Mouse (Mus musculus) stomach, embryonic 16.5 days (tissue): Measurements from ENCODE around the gene Tnfrsf9. TPM values are rescaled to one million over a fixed set of nuclear protein-coding genes. Genes with fewer than 3 reads are reported as not detected.

Source experiments
- ATAC-seq: fragments of 200-750 bp; cut with Nextera tagmentation; 2 replicates; pipeline ENCODE4 v1.8.0; 2017; ENCODE audit warnings: moderate number of reproducible peaks, moderate TSS enrichment; ENCODE audit not compliant: insufficient read depth, low FRiP score
- H3K27ac ChIP-seq: fragments of 300-500 bp; sonication (generic); 2 replicates; pipeline ENCODE4 v1.5.1; 2014; ENCODE audit warnings: low read length
- H3K27me3 ChIP-seq: fragments of 300-500 bp; sonication (generic); 2 replicates; pipeline ENCODE4 v1.6.1; 2014; ENCODE audit warnings: low read length, control low read depth, mixed read lengths; ENCODE audit not compliant: control insufficient read depth, insufficient read depth
- H3K36me3 ChIP-seq: fragments of 300-500 bp; sonication (generic); 2 replicates; pipeline ENCODE4 v1.6.1; 2014; ENCODE audit warnings: low read length; ENCODE audit not compliant: control insufficient read depth, insufficient read depth
- H3K4me1 ChIP-seq: fragments of 300-500 bp; sonication (generic); 2 replicates; pipeline ENCODE4 v1.6.1; 2014; ENCODE audit warnings: low read length, control low read depth, mixed read lengths; ENCODE audit not compliant: control insufficient read depth, insufficient read depth
- H3K4me2 ChIP-seq: fragments of 300-500 bp; sonication (generic); 2 replicates; pipeline ENCODE4 v1.6.1; 2014; ENCODE audit warnings: low read depth, low read length, mixed read lengths
- H3K4me3 ChIP-seq: fragments of 300-500 bp; sonication (generic); replicated peaks from 2 replicates; pipeline ENCODE4 v1.5.1; 2014; ENCODE audit warnings: mild to moderate bottlenecking, low read length
- H3K9ac ChIP-seq: fragments of 300-500 bp; sonication (generic); 2 replicates; pipeline ENCODE4 v1.6.1; 2014; ENCODE audit warnings: low read length
- H3K9me3 ChIP-seq: fragments of 300-500 bp; sonication (generic); replicated peaks from 2 replicates; pipeline ENCODE4 v1.6.1; 2016; ENCODE audit warnings: low read length, control low read depth; ENCODE audit not compliant: control insufficient read depth
- WGBS: fragments of 180-500 bp; shearing (Covaris S2); extraction: QIAGEN DNeasy Blood & Tissue Kit; methylation state at CpG from one replicate; pipeline ENCODE4 v1.1.7; 2014; 5-methylcytosine and 5-hydroxymethylcytosine counted together
- polyA plus RNA-seq: library from polyadenylated mRNA; unstranded; fragments of >200 nt; fragmentation: Nextera tagmentation; extraction: Ambion mirVana; gene quantifications from 2 replicates; pipeline ENCODE4 v1.2.1, GENCODE M21; 2015

Tnfrsf9 gene
- polyA plus RNA-seq, 1 experiment from 2014 or later: 0.84 TPM

- H3K27me3 ChIP-seq: no peaks in the 10 kb centered on the region
- H3K9ac ChIP-seq: no peak overlapping the region
- H3K36me3 ChIP-seq: no peaks in the 10 kb centered on the region
- no peak for ATAC-seq
- H3K9me3 ChIP-seq: no peaks in the 10 kb centered on the region
- 0 out of 2 replicates have a peak, but pooled peaks cover 7% of the 10 kb centered on the region for H3K4me1 ChIP-seq
- WGBS: 69% methylated on average over 2 of the region's 2 CpGs
- H3K27ac ChIP-seq: no peak overlapping the region
- H3K4me2 ChIP-seq: no peak overlapping the region
- H3K4me3 ChIP-seq: no peak overlapping the region
Observed at GRCm38 (mm10) chr4:150963711-150964110, 49.3 kb downstream of the Tnfrsf9 start.

GRCm38 (mm10) chr4:150964635-150965554 is 50.5 kb downstream of the Tnfrsf9 start:
- Histone ChIP-seq H3K36me3 (no peaks in the 10 kb centered on the region), H3K4me1 (0 out of 2 replicates have a peak, but pooled peaks cover 7% of the 10 kb centered on the region), H3K9me3 (no peaks in the 10 kb centered on the region), H3K27me3 (no peaks in the 10 kb centered on the region), H3K9ac (peak overlapping the region; percentile 23; the same call in 1 of the 2 replicates), H3K27ac (no peak overlapping the region), H3K4me2 (peak overlapping the region; percentile 54), H3K4me3 (peak overlapping the region; percentile 29)
- WGBS: 12% methylated on average over 25 of the region's 25 CpGs
- ATAC-seq: peak; percentile 32; the same call in 1 of the 2 replicates

- Histone ChIP-seq H3K27ac (no peak overlapping the region), H3K36me3 (no peaks in the 10 kb centered on the region), H3K9ac (no peak overlapping the region), H3K4me1 (0 out of 2 replicates have a peak, but pooled peaks cover 7% of the 10 kb centered on the region), H3K27me3 (no peaks in the 10 kb centered on the region), H3K9me3 (no peaks in the 10 kb centered on the region), H3K4me2 (no peak overlapping the region), H3K4me3 (no peak overlapping the region)
- 65% methylated on average over 11 of the region's 11 CpGs for WGBS
- no peak for ATAC-seq
Observed at GRCm38 (mm10) chr4:150965555-150965951, 51.2 kb downstream of the Tnfrsf9 start.

- no peak overlapping the region for H3K4me2 ChIP-seq
- ATAC-seq: no peak
- no peaks in the 10 kb centered on the region for H3K27me3 ChIP-seq
- no peaks in the 10 kb centered on the region for H3K9me3 ChIP-seq
- H3K4me3 ChIP-seq: no peak overlapping the region
- H3K27ac ChIP-seq: no peak overlapping the region
- H3K9ac ChIP-seq: no peak overlapping the region
- WGBS: 18% methylated on average over 7 of the region's 7 CpGs
- no peaks in the 10 kb centered on the region for H3K36me3 ChIP-seq
- H3K4me1 ChIP-seq: 0 out of 2 replicates have a peak, but pooled peaks cover 7% of the 10 kb centered on the region
Observed at GRCm38 (mm10) chr4:150966556-150966955, 52.2 kb downstream of the Tnfrsf9 start.

GRCm38 (mm10) chr4:150968956-150969355 is 54.6 kb downstream of the Tnfrsf9 start:
- 70% methylated on average over 8 of the region's 8 CpGs for WGBS
- no peak overlapping the region for H3K4me2 ChIP-seq
- no peaks in the 10 kb centered on the region for H3K9me3 ChIP-seq
- H3K36me3 ChIP-seq: no peaks in the 10 kb centered on the region
- H3K27me3 ChIP-seq: no peaks in the 10 kb centered on the region
- ATAC-seq: no peak; the same call in 1 of the 2 replicates
- no peak overlapping the region for H3K9ac ChIP-seq
- H3K4me3 ChIP-seq: no peak overlapping the region
- H3K4me1 ChIP-seq: 0 out of 2 replicates have a peak, but pooled peaks cover 7% of the 10 kb centered on the region
- H3K27ac ChIP-seq: no peak overlapping the region

- H3K4me2 ChIP-seq: no peak overlapping the region
- H3K9ac ChIP-seq: no peak overlapping the region
- no peaks in the 10 kb centered on the region for H3K9me3 ChIP-seq
- no peaks in the 10 kb centered on the region for H3K4me1 ChIP-seq
- 75% methylated on average over 8 of the region's 8 CpGs for WGBS
- no peak overlapping the region for H3K27ac ChIP-seq
- no peak overlapping the region for H3K4me3 ChIP-seq
- H3K27me3 ChIP-seq: no peaks in the 10 kb centered on the region
- no peak for ATAC-seq
- H3K36me3 ChIP-seq: no peaks in the 10 kb centered on the region
Observed at GRCm38 (mm10) chr4:150973264-150973663, 58.9 kb downstream of the Tnfrsf9 start.

- Histone ChIP-seq H3K36me3 (no peaks in the 10 kb centered on the region), H3K4me2 (no peak overlapping the region), H3K4me1 (no peaks in the 10 kb centered on the region), H3K9ac (no peak overlapping the region), H3K9me3 (no peaks in the 10 kb centered on the region), H3K27me3 (no peaks in the 10 kb centered on the region), H3K27ac (no peak overlapping the region), H3K4me3 (no peak overlapping the region)
- ATAC-seq: no peak
- WGBS: 12% methylated on average over 1 of the region's 1 CpGs
Observed at GRCm38 (mm10) chr4:150975145-150975544, 60.8 kb downstream of the Tnfrsf9 start.

- no peak overlapping the region for H3K27ac ChIP-seq
- no peak overlapping the region for H3K4me2 ChIP-seq
- no peaks in the 10 kb centered on the region for H3K27me3 ChIP-seq
- WGBS: 83% methylated on average over 21 of the region's 21 CpGs
- H3K9me3 ChIP-seq: no peaks in the 10 kb centered on the region
- H3K9ac ChIP-seq: no peak overlapping the region
- no peak overlapping the region for H3K4me3 ChIP-seq
- H3K4me1 ChIP-seq: no peaks in the 10 kb centered on the region
- no peaks in the 10 kb centered on the region for H3K36me3 ChIP-seq
- ATAC-seq: no peak
Observed at GRCm38 (mm10) chr4:150978156-150978910, 64.0 kb downstream of the Tnfrsf9 start.

- H3K4me2 ChIP-seq: no peak overlapping the region
- no peak overlapping the region for H3K4me3 ChIP-seq
- ATAC-seq: no peak
- no peaks in the 10 kb centered on the region for H3K9me3 ChIP-seq
- no peaks in the 10 kb centered on the region for H3K4me1 ChIP-seq
- H3K27me3 ChIP-seq: no peaks in the 10 kb centered on the region
- WGBS: 69% methylated on average over 9 of the region's 9 CpGs
- H3K9ac ChIP-seq: no peak overlapping the region
- H3K27ac ChIP-seq: no peak overlapping the region
- H3K36me3 ChIP-seq: no peaks in the 10 kb centered on the region
Observed at GRCm38 (mm10) chr4:150979455-150979854, 65.1 kb downstream of the Tnfrsf9 start.
